In the genomic region with DNA sequence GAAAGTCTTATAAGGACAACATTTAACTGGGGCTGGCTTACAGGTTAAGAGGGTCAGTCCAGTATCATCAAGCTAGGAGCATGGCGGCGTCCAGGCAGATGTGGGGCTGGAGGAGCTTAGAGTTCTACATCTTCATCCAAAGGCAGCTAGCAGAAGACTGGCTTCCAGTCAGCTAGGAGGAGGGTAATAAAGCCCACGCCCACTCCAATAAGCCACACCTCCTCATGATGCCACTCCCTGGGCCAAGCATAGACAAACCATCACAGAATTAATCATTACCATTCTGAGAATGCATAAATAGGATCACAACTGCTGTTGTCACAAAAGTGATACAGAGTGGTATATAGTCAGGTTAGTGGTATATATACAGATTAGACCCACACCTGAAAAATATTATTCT, we compare ENCODE assay signal across 16 mouse cellular contexts.
"Had no signal": no experiment of that assay in that cellular context is flagged by ENCODE, and none has a peak within 500 bp of the region (broad histone marks: within the 10 kb centered on the region; RNA-seq: fewer than 3 reads in every experiment).

No protein-coding gene starts in this region.

- H3K27ac ChIP-seq: hindbrain, embryonic 15.5 days; layer of hippocampus, adult 2 months; left cerebral cortex, adult 2 months; limb, embryonic 15.5 days; liver, embryonic 13.5 days; lung, embryonic 15.5 days; macrophage; midbrain, embryonic 12.5 days; stomach, embryonic 15.5 days had no signal

- DNase-seq: liver, embryonic 13.5 days; liver, postnatal 0 days; lung, postnatal 14 days; right cerebral cortex, postnatal 14 days; thymus, adult 2 months; thymus, postnatal 36 days had no signal

- H3K9ac ChIP-seq: hindbrain, embryonic 15.5 days; limb, embryonic 15.5 days; liver, embryonic 13.5 days; liver, postnatal 0 days; lung, embryonic 15.5 days; midbrain, embryonic 12.5 days; stomach, embryonic 15.5 days had no signal

- H3K4me3 ChIP-seq: hindbrain, embryonic 15.5 days; layer of hippocampus, adult 2 months; left cerebral cortex, adult 2 months; limb, embryonic 15.5 days; liver, embryonic 13.5 days; lung, embryonic 15.5 days; midbrain, embryonic 12.5 days; stomach, embryonic 15.5 days had no signal

- H3K27me3 ChIP-seq: hindbrain, embryonic 15.5 days; limb, embryonic 15.5 days; liver, embryonic 13.5 days; lung, embryonic 15.5 days had no signal

- H3K4me2 ChIP-seq: hindbrain, embryonic 15.5 days; limb, embryonic 15.5 days; liver, embryonic 13.5 days; lung, embryonic 15.5 days; midbrain, embryonic 12.5 days; stomach, embryonic 15.5 days had no signal

- H3K4me1 ChIP-seq: limb, embryonic 15.5 days; liver, embryonic 13.5 days; lung, embryonic 15.5 days; midbrain, embryonic 12.5 days; stomach, embryonic 15.5 days had no signal

- H3K36me3 ChIP-seq: hindbrain, embryonic 15.5 days; limb, embryonic 15.5 days; liver, embryonic 13.5 days; lung, embryonic 15.5 days; midbrain, embryonic 12.5 days; stomach, embryonic 15.5 days had no signal

- ATAC-seq: inflammation-experienced regulatory T-cells, adult 6 months; intestine, postnatal 0 days; liver, postnatal 0 days had no signal

- H3K9me3 ChIP-seq: hindbrain, embryonic 15.5 days; limb, embryonic 15.5 days; liver, embryonic 13.5 days; lung, embryonic 15.5 days; midbrain, embryonic 12.5 days; stomach, embryonic 15.5 days had no signal
